Mouse (Mus musculus) monocyte, adult 59 days (primary cell): Measurements from ENCODE around the gene Olfr1250. TPM values are rescaled to one million over a fixed set of nuclear protein-coding genes. Genes with fewer than 3 reads are reported as not detected.

Experiments used
- total RNA-seq, 2 experiments: library from RNA; stranded (reverse); gene quantifications; one replicate each; pipeline ENCODE4 v1.2.4; 2023

The Olfr1250 gene
- total RNA-seq: not detected

GRCm38 (mm10) chr2:89661367-89661766 lies at the start of gene Olfr1250:
Gene Olfr1250, minus strand, starts transcription at chr2:89661467.

GRCm38 (mm10) chr2:89671836-89672235 lies 10.6 kb upstream of the Olfr1250 start, which contains the start of gene Olfr1251:
Gene Olfr1251, minus strand, starts transcription at chr2:89671936.

GRCm38 (mm10) chr2:89634883-89635282 lies 26.4 kb downstream of the Olfr1250 start, which contains the start of gene Olfr1249:
Gene Olfr1249, minus strand, starts transcription at chr2:89634983.

GRCm38 (mm10) chr2:89618145-89618544 lies 43.1 kb downstream of the Olfr1250 start, which contains the start of gene Olfr1248:
Gene Olfr1248, minus strand, starts transcription at chr2:89618245.

GRCm38 (mm10) chr2:89614030-89614429 lies 47.2 kb downstream of the Olfr1250 start, which contains the start of gene Olfr1247:
Gene Olfr1247, minus strand, starts transcription at chr2:89614130.

Other genes with a start within 250 kb of the Olfr1250 start
- gene Olfr1239, start 241.1 kb downstream of the Olfr1250 start, total RNA-seq: not detected
- not detected for gene Olfr1240, start 218.5 kb downstream of the Olfr1250 start, total RNA-seq
- not detected for gene Olfr1241, start 174.3 kb downstream of the Olfr1250 start, total RNA-seq
- not detected for gene Olfr1242, start 163.1 kb downstream of the Olfr1250 start, total RNA-seq
- not detected for gene Olfr1243, start 130.0 kb downstream of the Olfr1250 start, total RNA-seq
- not detected for gene Olfr1245, start 83.0 kb downstream of the Olfr1250 start, total RNA-seq
- not detected for gene Olfr1246, start 68.3 kb downstream of the Olfr1250 start, total RNA-seq
- under 1 TPM; 0.10 to 0.15 TPM for gene Olfr1247, start 47.3 kb downstream of the Olfr1250 start, total RNA-seq
- gene Olfr1248, start 43.2 kb downstream of the Olfr1250 start, total RNA-seq: not detected
- not detected for gene Olfr1249, start 26.5 kb downstream of the Olfr1250 start, total RNA-seq
- not detected for gene Olfr1251, start 10.5 kb upstream of the Olfr1250 start, total RNA-seq
- not detected for gene Olfr1252, start 63.5 kb upstream of the Olfr1250 start, total RNA-seq
- gene Olfr1253, start 95.6 kb upstream of the Olfr1250 start, total RNA-seq: not detected
- not detected for gene Olfr1254, start 132.2 kb upstream of the Olfr1250 start, total RNA-seq
- gene Olfr1255, start 150.6 kb upstream of the Olfr1250 start, total RNA-seq: not detected
- gene Olfr1256, start 180.1 kb upstream of the Olfr1250 start, total RNA-seq: not detected
- gene Olfr48, start 186.7 kb upstream of the Olfr1250 start, total RNA-seq: not detected
- not detected for gene Olfr1257, start 217.0 kb upstream of the Olfr1250 start, total RNA-seq